Mouse (Mus musculus) lung, embryonic 16.5 days (tissue): ENCODE results near the gene Olfr136. TPM values are rescaled to one million over a fixed set of nuclear protein-coding genes. Genes with fewer than 3 reads are reported as not detected.

ENCODE experiments used
- ATAC-seq: fragments of 200-750 bp; cut with Nextera tagmentation; 2 replicates; pipeline ENCODE4 v1.8.0; 2017; ENCODE audit warnings: low read depth, mild to moderate bottlenecking, moderate library complexity
- H3K27ac ChIP-seq: fragments of 300-500 bp; sonication (generic); 2 replicates; pipeline ENCODE4 v1.5.1; 2014; ENCODE audit warnings: mild to moderate bottlenecking, control low read depth, low read length
- H3K27me3 ChIP-seq: fragments of 300-500 bp; sonication (generic); 2 replicates; pipeline ENCODE4 v1.6.1; 2014; ENCODE audit warnings: low read depth, low read length, mixed read lengths; ENCODE audit not compliant: control insufficient read depth, insufficient read depth
- H3K36me3 ChIP-seq: fragments of 300-500 bp; sonication (generic); 2 replicates; pipeline ENCODE4 v1.6.1; 2014; ENCODE audit warnings: low read length; ENCODE audit not compliant: control insufficient read depth, insufficient read depth
- H3K4me1 ChIP-seq: fragments of 300-500 bp; sonication (generic); replicated peaks from 2 replicates; pipeline ENCODE4 v1.6.1; 2014; ENCODE audit warnings: low read length, mixed read lengths; ENCODE audit not compliant: control insufficient read depth, insufficient read depth
- H3K4me2 ChIP-seq: fragments of 300-500 bp; sonication (generic); 2 replicates; pipeline ENCODE4 v1.6.1; 2014; ENCODE audit warnings: low read depth, low read length, control low read depth
- H3K4me3 ChIP-seq: fragments of 300-500 bp; sonication (generic); 2 replicates; pipeline ENCODE4 v1.5.1; 2014; ENCODE audit warnings: mild to moderate bottlenecking, low read length, control low read depth
- H3K9ac ChIP-seq: fragments of 300-500 bp; sonication (generic); 2 replicates; pipeline ENCODE4 v1.6.1; 2014; ENCODE audit warnings: low read length, control low read depth
- H3K9me3 ChIP-seq: fragments of 300-500 bp; sonication (generic); 2 replicates; pipeline ENCODE4 v1.6.1; 2016; ENCODE audit warnings: low read length; ENCODE audit not compliant: control insufficient read depth
- polyA plus RNA-seq: library from polyadenylated mRNA; unstranded; fragments of >200 nt; fragmentation: Nextera tagmentation; extraction: Ambion mirVana; gene quantifications from 2 replicates; pipeline ENCODE4 v1.2.1, GENCODE M21; 2015

Olfr136 gene
- polyA plus RNA-seq = not detected in 2 replicates

DNA sequence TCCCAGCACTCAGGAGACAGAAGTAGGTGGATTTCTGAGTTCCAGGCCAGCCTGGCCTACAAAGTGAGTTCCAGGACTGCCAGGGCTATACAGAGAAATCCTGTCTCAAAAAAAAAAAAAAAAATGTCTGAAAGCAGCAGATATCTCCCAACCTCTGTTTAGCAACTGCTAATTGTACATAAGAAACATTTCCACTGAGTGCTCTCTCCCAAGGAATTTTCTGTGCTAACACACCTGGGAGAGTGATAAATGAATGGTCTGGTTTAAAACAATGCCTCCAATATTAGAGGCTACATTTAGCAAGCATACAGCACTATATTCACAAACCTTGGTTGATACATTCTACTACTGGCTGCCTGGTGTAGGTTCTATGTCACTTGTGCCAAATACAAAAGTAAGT, at the start of gene Olfr136:
Gene Olfr136 (plus strand): TSS at position 301 of the 400 bp plus-strand sequence.
- Histone ChIP-seq H3K9me3 (no peaks in the 10 kb centered on the region; the same call in 1 of the 2 replicates), H3K9ac (no peak within 1 kb of the TSS), H3K27ac (no peak within 1 kb of the TSS), H3K4me3 (no peak within 1 kb of the TSS), H3K4me1 (no peaks in the 10 kb centered on the region), H3K36me3 (no peaks in the 10 kb centered on the region), H3K4me2 (no peak within 1 kb of the TSS), H3K27me3 (no peaks in the 10 kb centered on the region)
- no peak for ATAC-seq

DNA sequence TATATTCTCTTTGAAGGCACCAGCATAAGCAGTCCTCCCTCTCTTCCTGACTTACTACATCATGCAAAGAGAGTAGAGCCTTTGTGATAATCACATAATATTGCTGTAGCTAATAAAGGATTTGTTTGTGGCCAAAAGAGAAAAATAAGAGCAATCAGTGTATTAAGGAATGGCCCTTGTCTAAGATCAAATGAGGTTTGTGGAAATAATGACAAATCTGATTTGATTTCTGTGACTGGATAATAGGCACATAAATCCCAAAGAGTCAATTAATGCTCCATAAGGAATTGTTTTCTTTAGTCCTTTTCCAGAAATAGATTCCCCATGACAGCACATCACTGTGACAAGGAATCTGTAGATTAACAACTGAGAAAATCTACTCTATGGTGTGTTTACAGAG, 22.2 kb upstream of the Olfr136 start, which contains the start of gene Olfr137:
Gene Olfr137 (minus strand): TSS at position 101 of the 400 bp plus-strand sequence.
- no peak within 1 kb of the TSS for H3K27ac ChIP-seq
- H3K4me2 ChIP-seq = no peak within 1 kb of the TSS
- no peak within 1 kb of the TSS for H3K9ac ChIP-seq
- no peaks in the 10 kb centered on the region for H3K27me3 ChIP-seq
- no peaks in the 10 kb centered on the region for H3K36me3 ChIP-seq
- no peak within 1 kb of the TSS for H3K4me3 ChIP-seq
- H3K4me1 ChIP-seq = no peaks in the 10 kb centered on the region
- no peaks in the 10 kb centered on the region for H3K9me3 ChIP-seq
- no peak for ATAC-seq

Other genes with a start within 250 kb of the Olfr136 start
- not detected in 2 replicates for gene Olfr131, start 241.1 kb upstream of the Olfr136 start, polyA plus RNA-seq
- not detected in 2 replicates for gene Olfr132, start 195.3 kb upstream of the Olfr136 start, polyA plus RNA-seq
- not detected in 2 replicates for gene Olfr133, start 184.6 kb upstream of the Olfr136 start, polyA plus RNA-seq
- gene Olfr134, start 158.4 kb upstream of the Olfr136 start, polyA plus RNA-seq = not detected in 2 replicates
- gene Olfr135, start 125.5 kb upstream of the Olfr136 start, polyA plus RNA-seq = not detected in 2 replicates
- not detected in 2 replicates for gene Olfr138, start 68.8 kb upstream of the Olfr136 start, polyA plus RNA-seq
- not detected in 2 replicates for gene Olfr137, start 22.3 kb upstream of the Olfr136 start, polyA plus RNA-seq
- gene Esp36, start 90.4 kb downstream of the Olfr136 start, polyA plus RNA-seq = not detected in 2 replicates
- not detected in 2 replicates for gene Esp34, start 224.4 kb downstream of the Olfr136 start, polyA plus RNA-seq